Mouse (Mus musculus) heart, adult 8-10 months (tissue): ENCODE results near the gene Mllt1. TPM values are rescaled to one million over a fixed set of nuclear protein-coding genes. Genes with fewer than 3 reads are reported as not detected.
A peak's percentile ranks its signal among the peaks of the same experiment; 100 is the strongest.

Source experiments
- DNase-seq: peaks from one replicate; pipeline ENCODE4 v3.0.0; 2022; ENCODE audit warnings: low spot score
- total RNA-seq, 4 experiments: library from RNA; stranded (reverse); gene quantifications; 2 replicates each; pipeline ENCODE4 v1.2.4; 2022

Mllt1 gene
- 10 to 100 TPM; 23.3 to 26.9 (median 26.4) TPM for total RNA-seq

GRCm38 (mm10) chr17:56935363-56936131 lies at the start of gene Mllt1:
Gene Mllt1 (minus strand): TSS chr17:56935415.
- DNase-seq: peak; percentile 98

DNA sequence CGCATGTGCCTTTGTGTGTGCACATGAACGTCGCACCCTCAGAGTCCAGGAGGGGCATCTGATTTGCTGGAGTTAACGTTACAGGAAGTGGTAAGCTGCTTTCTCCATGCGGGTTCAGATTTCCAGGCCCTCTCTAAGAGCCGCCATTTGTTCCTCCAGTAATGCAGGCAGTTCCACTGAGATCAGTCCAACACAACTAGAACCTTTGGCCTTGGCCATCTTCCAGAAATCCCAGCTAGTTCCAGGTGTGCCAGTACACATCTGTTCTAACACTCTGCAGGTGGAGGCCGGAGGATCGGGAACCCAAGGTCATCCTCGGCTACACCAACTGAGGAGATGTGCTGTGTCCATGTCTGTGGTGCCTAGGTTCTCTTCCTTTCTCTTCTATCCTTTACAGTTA lies 49.7 kb upstream of the Mllt1 start:
- no peak for DNase-seq

DNA sequence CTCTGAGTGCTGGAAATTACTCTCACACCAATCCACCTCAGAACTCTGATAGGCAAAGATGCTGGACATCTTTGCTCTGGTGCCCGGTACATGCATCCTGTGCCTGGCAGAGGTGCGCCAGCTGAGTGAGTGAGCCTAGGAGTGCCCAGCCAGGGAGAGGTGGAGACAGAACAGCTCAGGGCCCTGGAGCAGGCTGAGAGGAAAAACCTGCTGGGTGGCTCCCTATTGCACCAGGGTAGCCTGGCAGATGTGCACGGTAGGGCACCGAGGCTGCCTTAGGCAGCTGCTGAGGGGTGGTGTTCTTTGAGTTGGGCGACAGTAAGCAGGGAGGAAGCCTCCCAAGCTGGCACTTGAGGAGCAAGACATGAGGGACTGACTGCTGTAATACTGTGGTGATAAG lies 46.8 kb upstream of the Mllt1 start, which contains the start of gene Acer1:
Gene Acer1, minus strand, starts transcription at position 114 of the 400 bp plus-strand sequence.
- no peak for DNase-seq

GRCm38 (mm10) chr17:56981049-56981448 lies 45.8 kb upstream of the Mllt1 start:
- no peak for DNase-seq

DNA sequence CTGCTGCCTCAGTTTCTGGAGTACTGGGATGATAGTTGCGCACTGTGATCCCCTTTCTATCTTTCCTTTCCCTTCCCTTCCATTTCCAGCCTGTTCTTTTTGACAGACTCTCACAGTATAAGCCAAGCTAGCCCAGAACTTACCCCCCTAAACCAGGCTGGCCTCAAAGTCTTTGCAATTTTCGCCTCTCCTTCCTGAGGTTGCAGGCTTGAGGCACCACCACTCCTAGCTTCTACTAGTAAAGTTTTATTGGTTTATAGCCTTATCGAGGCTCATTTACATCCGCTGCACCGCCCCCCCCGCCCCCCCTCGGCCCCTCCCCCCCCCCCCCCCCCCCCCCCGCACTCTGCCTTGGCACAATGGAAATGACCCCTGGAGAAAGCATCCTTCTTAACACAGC lies 44.3 kb upstream of the Mllt1 start:
- DNase-seq: no peak

DNA sequence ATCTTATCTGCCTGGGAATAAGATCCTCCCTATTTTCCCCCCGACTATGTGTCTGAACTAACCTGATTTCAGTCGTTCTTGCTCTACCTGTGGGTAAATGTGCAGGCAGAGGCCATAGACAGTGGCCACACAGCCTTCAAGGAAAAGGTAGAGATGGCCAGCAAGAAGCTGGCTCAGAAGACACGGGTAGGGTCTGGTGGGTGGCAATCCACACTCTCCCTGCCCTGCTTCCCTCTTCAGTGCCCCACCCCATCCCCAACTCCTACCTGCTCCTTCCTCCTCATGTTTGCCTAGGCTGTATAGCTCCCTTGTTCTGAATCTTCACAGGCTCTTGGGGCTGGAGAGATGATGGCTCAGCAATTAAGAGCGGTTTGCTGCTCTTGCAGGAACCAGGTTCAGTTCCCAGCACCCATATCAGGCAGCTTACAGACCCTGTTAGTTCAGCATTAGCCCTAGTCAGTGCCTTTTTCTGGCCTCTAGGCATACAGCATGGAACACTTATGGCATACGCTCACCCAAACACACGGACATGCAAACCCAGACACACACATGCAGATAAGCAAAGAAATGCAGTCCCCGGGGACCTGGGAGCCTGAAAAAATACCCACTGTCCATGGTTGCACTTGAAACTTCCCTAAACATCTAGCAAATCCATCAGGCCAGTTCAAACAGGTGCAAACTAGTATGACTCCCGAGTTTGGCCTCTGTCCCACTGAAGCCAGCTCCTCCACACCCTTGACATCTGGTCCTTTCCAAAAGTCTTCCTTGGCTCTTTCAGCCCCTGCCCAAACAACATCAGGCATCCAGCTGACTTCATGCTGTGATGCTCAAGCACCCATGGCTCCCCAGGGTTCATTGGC lies 41.5 kb upstream of the Mllt1 start:
- DNase-seq: no peak

DNA sequence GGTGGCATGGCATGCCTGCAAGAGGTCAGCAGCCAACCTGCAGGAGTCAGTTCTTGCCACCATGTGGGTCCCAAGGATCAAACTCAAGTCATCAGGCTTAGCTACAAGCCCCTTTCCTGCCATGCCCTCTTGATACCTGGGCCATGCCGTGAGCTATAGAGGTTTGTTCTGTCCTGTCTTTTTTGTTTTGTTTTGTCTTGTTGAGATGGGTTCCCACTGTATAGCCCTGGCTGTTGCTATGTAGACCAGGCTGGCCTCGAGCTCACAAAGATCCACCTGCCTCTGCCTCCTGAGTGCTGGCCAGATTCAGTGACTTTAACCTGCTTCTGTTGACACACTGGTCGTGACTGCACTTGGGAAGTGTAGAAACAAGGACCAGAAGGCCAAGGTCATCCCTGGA lies 40.2 kb upstream of the Mllt1 start:
- no peak for DNase-seq

- no peak for DNase-seq
Measured at GRCm38 (mm10) chr17:56974708-56975240, 39.6 kb upstream of the Mllt1 start.

DNA sequence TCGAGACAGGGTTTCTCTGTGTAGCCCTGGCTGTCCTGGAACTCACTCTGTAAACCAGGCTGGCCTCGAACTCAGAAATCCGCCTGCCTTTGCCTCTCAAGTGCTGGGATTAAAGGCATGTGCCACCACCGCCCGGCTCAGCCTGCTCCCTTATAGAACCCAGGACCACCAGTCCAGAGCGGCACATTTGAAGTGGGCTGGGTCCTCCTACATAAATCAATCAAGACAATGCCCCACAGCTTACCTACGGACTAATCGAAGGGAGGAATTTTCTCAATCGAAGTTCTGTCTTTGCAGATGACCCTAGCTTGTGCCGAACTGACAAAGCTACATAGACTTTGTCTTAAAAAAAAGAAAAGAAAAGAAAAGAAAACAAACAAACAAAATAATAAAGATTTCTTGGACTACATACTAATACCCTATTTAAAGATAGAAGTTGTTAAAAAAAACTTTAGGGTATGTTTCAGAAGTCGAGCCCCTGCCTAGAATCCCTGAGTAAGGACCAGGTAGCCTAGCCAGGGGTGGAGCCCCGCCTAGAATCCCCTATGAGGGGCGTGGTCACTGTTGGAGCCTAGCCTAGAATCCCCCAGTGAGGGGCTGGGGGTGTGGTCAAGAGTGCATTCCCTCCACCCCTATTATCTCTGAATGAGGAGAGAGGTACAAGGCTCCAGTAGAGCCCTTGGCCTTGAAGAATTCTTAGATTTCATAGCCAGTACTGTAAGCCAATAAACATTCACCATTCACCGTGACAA lies 38.9 kb upstream of the Mllt1 start:
- no peak for DNase-seq

DNA sequence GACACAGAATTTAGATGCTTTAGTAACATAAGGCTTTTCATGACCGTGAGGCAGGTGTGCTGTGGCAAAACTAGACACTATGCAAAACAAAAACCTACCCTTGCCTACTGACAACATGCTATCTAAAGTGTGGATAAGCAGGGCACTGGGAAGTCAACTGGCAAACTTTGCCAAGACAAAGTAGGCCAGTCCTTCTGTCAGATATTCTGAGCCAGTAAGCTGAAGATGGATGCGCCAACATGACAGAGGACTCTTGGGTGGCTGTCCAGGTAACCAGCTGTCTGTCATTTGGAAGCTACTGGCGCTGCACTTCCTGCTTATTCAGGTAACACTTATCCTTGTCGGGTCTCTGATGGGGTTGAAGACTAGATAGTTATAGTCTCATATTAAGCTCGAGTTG lies 34.9 kb upstream of the Mllt1 start:
- no peak for DNase-seq

- no peak for DNase-seq
Measured at GRCm38 (mm10) chr17:56969321-56969720, 34.1 kb upstream of the Mllt1 start.

DNA sequence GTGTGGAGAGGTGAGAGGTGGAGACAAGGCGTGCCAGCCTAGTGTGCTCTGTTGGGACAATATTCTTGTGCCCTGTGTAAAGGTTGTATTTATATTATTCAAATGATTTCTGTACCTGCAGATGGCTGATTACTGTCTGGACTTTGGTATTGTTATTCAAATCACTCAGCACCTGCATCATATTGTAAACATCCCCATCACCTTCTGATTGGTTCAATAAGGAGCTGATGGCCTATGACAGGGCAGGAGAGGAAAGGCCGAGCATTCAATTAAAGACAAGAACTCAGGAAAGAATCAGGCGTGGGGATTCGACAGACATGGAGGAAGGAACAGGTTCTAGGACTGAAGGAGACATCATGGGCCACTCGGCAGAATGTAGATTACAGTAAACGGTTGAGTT lies 28.4 kb upstream of the Mllt1 start:
- DNase-seq: no peak

DNA sequence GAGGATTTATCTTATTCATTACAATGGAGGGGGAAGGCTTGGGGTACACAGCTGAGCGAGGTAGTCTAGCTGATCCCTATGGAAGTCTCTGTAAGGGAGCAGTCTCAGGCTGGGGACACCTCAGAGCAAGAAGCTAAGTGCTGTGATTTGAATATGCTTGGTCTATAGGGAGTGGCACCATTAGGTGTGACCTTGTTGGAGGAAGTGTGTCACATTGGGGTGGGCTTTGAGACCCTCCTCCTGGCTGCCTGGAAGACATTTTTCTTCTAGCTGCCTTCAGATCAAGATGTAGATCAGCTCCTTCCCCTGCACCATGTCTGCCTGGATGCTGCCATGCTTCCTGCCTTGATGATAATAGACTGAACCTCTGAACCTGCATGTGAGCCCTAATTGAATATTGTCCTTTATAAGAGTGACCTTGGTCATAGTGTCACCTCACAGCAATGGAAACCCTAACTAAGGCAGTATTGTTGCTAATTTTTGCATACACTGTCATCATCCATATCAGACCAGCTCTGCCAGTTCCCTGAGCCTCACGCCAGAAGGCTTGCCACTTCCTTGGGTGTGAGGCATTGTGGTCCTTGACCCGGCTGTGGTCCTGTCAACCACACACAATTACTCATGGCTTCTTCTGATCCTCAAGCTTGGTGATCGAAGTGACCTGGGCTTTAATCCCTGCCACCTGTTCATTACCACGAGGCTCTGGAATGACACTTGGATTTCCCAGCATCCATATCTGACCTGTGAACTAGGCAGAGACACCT lies 27.6 kb upstream of the Mllt1 start:
- DNase-seq: no peak

DNA sequence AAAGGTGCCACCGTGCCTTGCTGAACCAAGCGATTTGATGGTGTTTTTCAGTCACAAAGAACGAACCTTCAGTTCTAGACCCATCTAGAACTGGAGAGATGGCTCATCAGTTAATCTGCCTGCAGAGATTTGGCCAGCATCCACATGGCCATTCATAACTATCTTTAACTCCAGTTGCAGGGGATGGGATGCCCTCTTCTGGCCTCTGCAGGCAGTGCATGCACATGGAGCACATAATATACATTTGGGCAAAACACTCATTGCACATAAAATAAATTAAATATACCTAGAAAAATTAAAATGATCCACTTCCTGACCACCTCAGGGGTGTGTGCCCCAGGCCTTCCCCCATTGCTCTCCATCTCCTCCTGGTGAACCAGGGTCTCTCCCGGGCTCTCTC lies 26.7 kb upstream of the Mllt1 start:
- no peak for DNase-seq

- DNase-seq: no peak
Measured at GRCm38 (mm10) chr17:56958667-56959066, 23.5 kb upstream of the Mllt1 start.

GRCm38 (mm10) chr17:56957763-56958429 lies 22.7 kb upstream of the Mllt1 start:
- DNase-seq: no peak

- DNase-seq: no peak
Measured at GRCm38 (mm10) chr17:56954871-56955270, 19.7 kb upstream of the Mllt1 start.

- DNase-seq: no peak
Measured at GRCm38 (mm10) chr17:56952639-56953038, 17.4 kb upstream of the Mllt1 start.

GRCm38 (mm10) chr17:56950915-56951314 lies 15.7 kb upstream of the Mllt1 start:
- peak; percentile 62 for DNase-seq

DNA sequence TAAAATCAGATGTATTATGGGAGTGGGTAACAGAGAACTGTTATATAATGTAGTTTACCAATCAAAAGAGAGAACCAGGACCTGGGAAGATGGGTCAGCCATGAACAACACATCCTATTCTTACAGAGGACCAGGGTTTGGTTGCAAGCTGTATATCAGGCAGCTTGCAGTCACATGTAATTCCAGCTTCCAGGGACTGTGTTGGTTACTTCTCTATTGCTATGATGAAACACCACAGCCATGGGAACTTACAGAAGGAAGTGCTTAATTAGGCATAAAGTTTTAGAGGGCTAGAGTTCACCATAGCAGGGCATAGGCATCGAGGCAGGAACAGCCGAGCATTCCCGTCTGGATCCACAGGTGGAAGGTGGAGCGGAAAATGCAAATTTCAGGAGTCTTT lies 3.5 kb upstream of the Mllt1 start:
- no peak for DNase-seq

DNA sequence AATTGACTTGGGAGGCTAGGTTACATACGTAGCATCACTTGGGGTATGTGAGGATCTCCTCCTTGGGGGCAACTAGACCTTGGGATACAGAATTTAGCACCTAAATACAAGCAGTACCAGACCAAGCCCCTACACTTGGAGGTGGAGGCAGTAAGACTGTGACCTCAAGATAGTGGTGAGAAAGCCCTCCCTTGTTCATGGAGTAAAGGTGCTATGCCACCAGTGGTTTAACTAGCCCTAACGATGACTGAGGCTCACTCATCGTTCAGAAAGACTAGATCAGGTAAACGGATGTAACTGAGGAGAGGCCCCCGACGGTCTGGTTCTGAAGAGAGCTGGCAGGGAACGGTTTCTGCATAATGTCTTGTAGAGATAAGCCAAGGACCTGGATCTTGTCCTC lies 1.5 kb upstream of the Mllt1 start:
- DNase-seq: no peak
